Mouse (Mus musculus): ENCODE results near the gene Anp32a. TPM values are rescaled to one million over a fixed set of nuclear protein-coding genes. Genes with fewer than 3 reads are reported as not detected.

Gene Anp32a
- polyA plus RNA-seq, 1 experiment from 2014 or later = 112 TPM

- H3K9ac ChIP-seq (ENCODE audit: low read depth, low read length) = no peak overlapping the region
- peaks cover 88% of the 10 kb centered on the region for H3K4me1 ChIP-seq (replicated peaks; ENCODE audit: control insufficient read depth, insufficient read depth, low read length)
- H3K27ac ChIP-seq (ENCODE audit: low read depth, low read length) = no peak overlapping the region
- DNase-seq (ENCODE audit: low spot score) (no peak), ATAC-seq (replicated peaks; ENCODE audit: low FRiP score) (no peak)
- H3K27me3 ChIP-seq (replicated peaks; ENCODE audit: control insufficient read depth, insufficient read depth, low read length) = no peaks in the 10 kb centered on the region
- H3K4me2 ChIP-seq = no peak overlapping the region
- 49% methylated on average over 9 of the region's 9 CpGs for WGBS
- no peaks in the 10 kb centered on the region for H3K9me3 ChIP-seq (ENCODE audit: control insufficient read depth, low read length)
- H3K4me3 ChIP-seq (ENCODE audit: low read depth, low read length) = no peak overlapping the region
- peaks cover 16% of the 10 kb centered on the region for H3K36me3 ChIP-seq (ENCODE audit: control insufficient read depth, insufficient read depth, low read length)
Measured at GRCm38 (mm10) chr9:62370186-62370585, 29.1 kb downstream of the Anp32a start.

- no peak overlapping the region for H3K27ac ChIP-seq (ENCODE audit: low read depth, low read length)
- H3K9me3 ChIP-seq (ENCODE audit: control insufficient read depth, low read length) = no peaks in the 10 kb centered on the region
- H3K9ac ChIP-seq (ENCODE audit: low read depth, low read length) = no peak overlapping the region
- no peak overlapping the region for H3K4me2 ChIP-seq
- no peaks in the 10 kb centered on the region for H3K27me3 ChIP-seq (replicated peaks; ENCODE audit: control insufficient read depth, insufficient read depth, low read length)
- ATAC-seq (replicated peaks; ENCODE audit: low FRiP score) = peak; percentile 25; the same call in 1 of the 2 replicates
- 64% methylated on average over 6 of the region's 6 CpGs for WGBS
- H3K36me3 ChIP-seq (ENCODE audit: control insufficient read depth, insufficient read depth, low read length) = peaks cover 20% of the 10 kb centered on the region
- DNase-seq (ENCODE audit: low spot score) = no peak
- H3K4me3 ChIP-seq (ENCODE audit: low read depth, low read length) = no peak overlapping the region
- H3K4me1 ChIP-seq (replicated peaks; ENCODE audit: control insufficient read depth, insufficient read depth, low read length) = peaks cover 85% of the 10 kb centered on the region
Measured at GRCm38 (mm10) chr9:62370648-62371280, 29.7 kb downstream of the Anp32a start.

GRCm38 (mm10) chr9:62371745-62372555, 30.9 kb downstream of the Anp32a start:
- H3K9me3 ChIP-seq (ENCODE audit: control insufficient read depth, low read length) = no peaks in the 10 kb centered on the region
- WGBS = 85% methylated on average over 16 of the region's 16 CpGs
- peaks cover 28% of the 10 kb centered on the region for H3K36me3 ChIP-seq (ENCODE audit: control insufficient read depth, insufficient read depth, low read length)
- H3K4me2 ChIP-seq = no peak overlapping the region
- ATAC-seq (replicated peaks; ENCODE audit: low FRiP score) = no peak
- peaks cover 76% of the 10 kb centered on the region for H3K4me1 ChIP-seq (replicated peaks; ENCODE audit: control insufficient read depth, insufficient read depth, low read length)
- H3K4me3 ChIP-seq (ENCODE audit: low read depth, low read length) = no peak overlapping the region
- no peak for DNase-seq (ENCODE audit: low spot score)
- H3K27ac ChIP-seq (ENCODE audit: low read depth, low read length) = no peak overlapping the region
- H3K9ac ChIP-seq (ENCODE audit: low read depth, low read length) = no peak overlapping the region
- no peaks in the 10 kb centered on the region for H3K27me3 ChIP-seq (replicated peaks; ENCODE audit: control insufficient read depth, insufficient read depth, low read length)

GRCm38 (mm10) chr9:62372556-62373221, 31.6 kb downstream of the Anp32a start:
- Histone ChIP-seq H3K9me3 (ENCODE audit: control insufficient read depth, low read length) (no peaks in the 10 kb centered on the region), H3K4me1 (replicated peaks; ENCODE audit: control insufficient read depth, insufficient read depth, low read length) (peaks cover 68% of the 10 kb centered on the region), H3K9ac (ENCODE audit: low read depth, low read length) (no peak overlapping the region), H3K27ac (ENCODE audit: low read depth, low read length) (no peak overlapping the region), H3K27me3 (replicated peaks; ENCODE audit: control insufficient read depth, insufficient read depth, low read length) (no peaks in the 10 kb centered on the region), H3K4me2 (no peak overlapping the region), H3K36me3 (ENCODE audit: control insufficient read depth, insufficient read depth, low read length) (peaks cover 31% of the 10 kb centered on the region), H3K4me3 (ENCODE audit: low read depth, low read length) (no peak overlapping the region)
- no peak for DNase-seq (ENCODE audit: low spot score)
- WGBS = 82% methylated on average over 9 of the region's 9 CpGs
- no peak for ATAC-seq (replicated peaks; ENCODE audit: low FRiP score)

GRCm38 (mm10) chr9:62373222-62374123, 32.4 kb downstream of the Anp32a start:
- Histone ChIP-seq H3K4me3 (ENCODE audit: low read depth, low read length) (no peak overlapping the region), H3K27ac (ENCODE audit: low read depth, low read length) (no peak overlapping the region)

GRCm38 (mm10) chr9:62374276-62374675, 33.2 kb downstream of the Anp32a start:
- H3K4me2 ChIP-seq = peak overlapping the region; percentile 3; the same call in 1 of the 2 replicates

More at GRCm38 (mm10) chr9:62373222-62374123, 32.4 kb downstream of the Anp32a start:
- no peaks in the 10 kb centered on the region for H3K9me3 ChIP-seq (ENCODE audit: control insufficient read depth, low read length)
- no peak overlapping the region for H3K9ac ChIP-seq (ENCODE audit: low read depth, low read length)
- ATAC-seq (replicated peaks; ENCODE audit: low FRiP score) = peak; percentile 46; the same call in 1 of the 2 replicates
- H3K4me2 ChIP-seq = no peak overlapping the region
- peaks cover 61% of the 10 kb centered on the region for H3K4me1 ChIP-seq (replicated peaks; ENCODE audit: control insufficient read depth, insufficient read depth, low read length)
- no peaks in the 10 kb centered on the region for H3K27me3 ChIP-seq (replicated peaks; ENCODE audit: control insufficient read depth, insufficient read depth, low read length)
- WGBS = 54% methylated on average over 18 of the region's 18 CpGs
- no peak for DNase-seq (ENCODE audit: low spot score)
- peaks cover 36% of the 10 kb centered on the region for H3K36me3 ChIP-seq (ENCODE audit: control insufficient read depth, insufficient read depth, low read length)

GRCm38 (mm10) chr9:62377897-62378296, 36.8 kb downstream of the Anp32a start:
- ATAC-seq (replicated peaks; ENCODE audit: low FRiP score) (no peak), DNase-seq (ENCODE audit: low spot score) (no peak)
- WGBS = 91% methylated on average over 10 of the region's 10 CpGs

More at GRCm38 (mm10) chr9:62374276-62374675, 33.2 kb downstream of the Anp32a start:
- Histone ChIP-seq H3K27me3 (replicated peaks; ENCODE audit: control insufficient read depth, insufficient read depth, low read length) (no peaks in the 10 kb centered on the region), H3K4me3 (ENCODE audit: low read depth, low read length) (no peak overlapping the region), H3K9ac (ENCODE audit: low read depth, low read length) (peak overlapping the region; percentile 20; the same call in 1 of the 2 replicates), H3K27ac (ENCODE audit: low read depth, low read length) (no peak overlapping the region; the same call in 1 of the 2 replicates), H3K4me1 (replicated peaks; ENCODE audit: control insufficient read depth, insufficient read depth, low read length) (peaks cover 53% of the 10 kb centered on the region), H3K9me3 (ENCODE audit: control insufficient read depth, low read length) (no peaks in the 10 kb centered on the region), H3K36me3 (ENCODE audit: control insufficient read depth, insufficient read depth, low read length) (peaks cover 39% of the 10 kb centered on the region)
- ATAC-seq (replicated peaks; ENCODE audit: low FRiP score) (no peak), DNase-seq (ENCODE audit: low spot score) (no peak)
- 66% methylated on average over 3 of the region's 3 CpGs for WGBS

GRCm38 (mm10) chr9:62380351-62380750, 39.3 kb downstream of the Anp32a start:
- Histone ChIP-seq H3K27ac (ENCODE audit: low read depth, low read length) (0 out of 2 replicates have a peak overlapping the region, but pooled peaks have one; percentile 26), H3K27me3 (replicated peaks; ENCODE audit: control insufficient read depth, insufficient read depth, low read length) (no peaks in the 10 kb centered on the region), H3K4me3 (ENCODE audit: low read depth, low read length) (no peak overlapping the region), H3K9me3 (ENCODE audit: control insufficient read depth, low read length) (no peaks in the 10 kb centered on the region), H3K4me1 (replicated peaks; ENCODE audit: control insufficient read depth, insufficient read depth, low read length) (peaks cover 28% of the 10 kb centered on the region), H3K36me3 (ENCODE audit: control insufficient read depth, insufficient read depth, low read length) (peaks cover 26% of the 10 kb centered on the region), H3K9ac (ENCODE audit: low read depth, low read length) (no peak overlapping the region), H3K4me2 (no peak overlapping the region)
- 58% methylated on average over 5 of the region's 5 CpGs for WGBS
- ATAC-seq (replicated peaks; ENCODE audit: low FRiP score) = 0 out of 2 replicates have a peak, but pooled peaks have one; percentile 28
- no peak for DNase-seq (ENCODE audit: low spot score)

More at GRCm38 (mm10) chr9:62377897-62378296, 36.8 kb downstream of the Anp32a start:
- H3K4me1 ChIP-seq (replicated peaks; ENCODE audit: control insufficient read depth, insufficient read depth, low read length) = peaks cover 43% of the 10 kb centered on the region
- no peaks in the 10 kb centered on the region for H3K27me3 ChIP-seq (replicated peaks; ENCODE audit: control insufficient read depth, insufficient read depth, low read length)
- peaks cover 37% of the 10 kb centered on the region for H3K36me3 ChIP-seq (ENCODE audit: control insufficient read depth, insufficient read depth, low read length)
- H3K4me2 ChIP-seq = no peak overlapping the region
- H3K27ac ChIP-seq (ENCODE audit: low read depth, low read length) = no peak overlapping the region
- H3K9ac ChIP-seq (ENCODE audit: low read depth, low read length) = no peak overlapping the region
- H3K4me3 ChIP-seq (ENCODE audit: low read depth, low read length) = no peak overlapping the region
- H3K9me3 ChIP-seq (ENCODE audit: control insufficient read depth, low read length) = no peaks in the 10 kb centered on the region

All from liver, embryonic 11.5 days (tissue).